Mouse (Mus musculus) heart, embryonic 14.5 days (tissue): ENCODE results near the gene Ubtf. TPM values are rescaled to one million over a fixed set of nuclear protein-coding genes. Genes with fewer than 3 reads are reported as not detected.
A peak's percentile ranks its signal among the peaks of the same experiment; 100 is the strongest.

Source experiments
- ATAC-seq: fragments of 200-750 bp; cut with Nextera tagmentation; 2 replicates; pipeline ENCODE4 v1.8.0; 2017; ENCODE audit warnings: low read depth, moderate TSS enrichment; ENCODE audit not compliant: insufficient number of reproducible peaks, insufficient read depth, low FRiP score
- H3K27ac ChIP-seq, 2 experiments: fragments of 200-500 bp in 1 of 2; fragments of 300-500 bp in 1 of 2; sonication (generic) in 1 of 2; replicated peaks in 1 of 2; 2 replicates each; pipeline ENCODE4 v1.5.1; 2012 to 2014; ENCODE audit warnings: low read depth in 2 of 2, low read length in 2 of 2, control low read depth in 1 of 2, mild to moderate bottlenecking in 1 of 2, mixed read lengths in 1 of 2; ENCODE audit not compliant: control insufficient read depth in 1 of 2, insufficient read depth in 1 of 2
- H3K27me3 ChIP-seq: fragments of 300-500 bp; sonication (generic); 2 replicates; pipeline ENCODE4 v1.6.1; 2014; ENCODE audit warnings: mild to moderate bottlenecking, low read length, control low read depth; ENCODE audit not compliant: control insufficient read depth, insufficient read depth
- H3K36me3 ChIP-seq: fragments of 300-500 bp; sonication (generic); 2 replicates; pipeline ENCODE4 v1.6.1; 2014; ENCODE audit warnings: mild to moderate bottlenecking, control low read depth, low read length, mixed read lengths; ENCODE audit not compliant: control insufficient read depth, insufficient read depth
- H3K4me1 ChIP-seq, 2 experiments: fragments of 200-500 bp in 1 of 2; fragments of 300-500 bp in 1 of 2; sonication (generic) in 1 of 2; 2 replicates each; pipeline ENCODE4 v1.6.1; 2012 to 2014; ENCODE audit warnings: low read length in 2 of 2, control low read depth in 1 of 2, mixed read lengths in 1 of 2; ENCODE audit not compliant: control insufficient read depth in 2 of 2, insufficient read depth in 2 of 2
- H3K4me2 ChIP-seq: fragments of 300-500 bp; sonication (generic); 2 replicates; pipeline ENCODE4 v1.6.1; 2014; ENCODE audit warnings: mild to moderate bottlenecking, low read length
- H3K4me3 ChIP-seq, 2 experiments: fragments of 200-500 bp in 1 of 2; fragments of 300-500 bp in 1 of 2; sonication (generic) in 1 of 2; 2 replicates each; pipeline ENCODE4 v1.5.1; 2012 to 2014; ENCODE audit warnings: low read length in 2 of 2, mild to moderate bottlenecking in 2 of 2, control low read depth in 1 of 2, low read depth in 1 of 2, moderate library complexity in 1 of 2; ENCODE audit not compliant: control insufficient read depth in 1 of 2, insufficient read depth in 1 of 2
- H3K9ac ChIP-seq: fragments of 300-500 bp; sonication (generic); 2 replicates; pipeline ENCODE4 v1.6.1; 2014; ENCODE audit warnings: mild to moderate bottlenecking, low read length
- H3K9me3 ChIP-seq: fragments of 300-500 bp; sonication (generic); 2 replicates; pipeline ENCODE4 v1.6.1; 2016; ENCODE audit warnings: low read length, control low read depth; ENCODE audit not compliant: control insufficient read depth
- WGBS: fragments of 180-500 bp; shearing (Covaris S2); extraction: QIAGEN DNeasy Blood & Tissue Kit; methylation state at CpG from one replicate; pipeline ENCODE4 v1.1.7; 2014; 5-methylcytosine and 5-hydroxymethylcytosine counted together
- polyA plus RNA-seq: library from polyadenylated mRNA; unstranded; fragments of >200 nt; fragmentation: Nextera tagmentation; extraction: Ambion mirVana; gene quantifications from 2 replicates; pipeline ENCODE4 v1.2.1, GENCODE M21; 2014

The Ubtf gene
- polyA plus RNA-seq, 1 experiment from 2014 or later: 53.6 TPM

DNA sequence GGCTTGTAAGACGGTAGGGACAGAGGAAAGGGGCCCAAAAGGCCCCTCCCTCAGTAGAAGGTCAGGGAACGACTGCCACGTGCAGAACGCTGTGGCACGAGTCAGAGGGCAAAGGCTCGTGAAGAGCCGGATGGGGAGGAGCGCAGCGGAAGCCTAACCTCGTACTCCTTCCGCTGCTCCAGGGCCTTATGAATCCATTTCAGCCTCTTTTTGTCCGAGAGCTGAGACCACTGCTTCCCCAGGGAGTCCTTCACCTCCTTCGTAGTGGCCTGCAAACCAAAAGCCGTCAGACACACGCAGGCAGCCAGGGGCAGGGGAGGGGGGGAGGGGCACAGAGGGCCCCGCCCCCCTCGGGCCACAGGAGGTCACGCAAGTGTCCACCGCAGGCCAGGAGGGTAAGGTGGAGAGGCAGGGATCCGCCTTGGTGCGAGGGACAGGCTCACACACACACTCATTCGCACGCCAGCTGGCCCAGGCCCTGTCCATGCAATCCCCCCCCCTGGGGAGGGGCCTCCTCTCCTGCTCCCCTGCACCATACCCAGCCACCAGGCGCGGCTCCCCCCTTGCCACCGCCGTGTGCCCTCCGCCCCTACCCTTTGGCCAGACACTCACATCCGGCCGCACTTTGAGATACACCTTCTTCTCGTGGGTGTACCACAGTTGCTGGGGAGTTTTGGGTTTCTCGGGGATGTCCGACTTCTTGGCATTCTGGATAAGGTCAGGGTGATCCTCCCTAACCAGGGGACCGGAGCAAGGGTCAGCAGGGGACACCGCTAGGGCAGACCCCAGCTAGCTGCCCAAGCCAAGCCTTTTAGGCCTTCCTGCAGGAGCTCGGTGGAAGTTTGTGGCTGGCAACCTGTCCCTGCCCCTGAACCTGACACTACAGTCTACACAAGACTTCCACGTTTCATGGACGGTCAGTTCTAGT lies 8.5 kb downstream of the Ubtf start:
- H3K4me3 ChIP-seq: no peak overlapping the region
- H3K27ac ChIP-seq: no peak overlapping the region
- no peaks in the 10 kb centered on the region for H3K27me3 ChIP-seq
- H3K9me3 ChIP-seq: no peaks in the 10 kb centered on the region
- 52% methylated on average over 37 of the region's 38 CpGs for WGBS
- peak overlapping the region; percentile 21; the same call in 1 of the 2 replicates for H3K9ac ChIP-seq
- ATAC-seq: no peak
- peaks cover 86% of the 10 kb centered on the region for H3K36me3 ChIP-seq
- H3K4me2 ChIP-seq: no peak overlapping the region
- H3K4me1 ChIP-seq: peaks cover 6 to 29% of the 10 kb centered on the region in 2 experiments

DNA sequence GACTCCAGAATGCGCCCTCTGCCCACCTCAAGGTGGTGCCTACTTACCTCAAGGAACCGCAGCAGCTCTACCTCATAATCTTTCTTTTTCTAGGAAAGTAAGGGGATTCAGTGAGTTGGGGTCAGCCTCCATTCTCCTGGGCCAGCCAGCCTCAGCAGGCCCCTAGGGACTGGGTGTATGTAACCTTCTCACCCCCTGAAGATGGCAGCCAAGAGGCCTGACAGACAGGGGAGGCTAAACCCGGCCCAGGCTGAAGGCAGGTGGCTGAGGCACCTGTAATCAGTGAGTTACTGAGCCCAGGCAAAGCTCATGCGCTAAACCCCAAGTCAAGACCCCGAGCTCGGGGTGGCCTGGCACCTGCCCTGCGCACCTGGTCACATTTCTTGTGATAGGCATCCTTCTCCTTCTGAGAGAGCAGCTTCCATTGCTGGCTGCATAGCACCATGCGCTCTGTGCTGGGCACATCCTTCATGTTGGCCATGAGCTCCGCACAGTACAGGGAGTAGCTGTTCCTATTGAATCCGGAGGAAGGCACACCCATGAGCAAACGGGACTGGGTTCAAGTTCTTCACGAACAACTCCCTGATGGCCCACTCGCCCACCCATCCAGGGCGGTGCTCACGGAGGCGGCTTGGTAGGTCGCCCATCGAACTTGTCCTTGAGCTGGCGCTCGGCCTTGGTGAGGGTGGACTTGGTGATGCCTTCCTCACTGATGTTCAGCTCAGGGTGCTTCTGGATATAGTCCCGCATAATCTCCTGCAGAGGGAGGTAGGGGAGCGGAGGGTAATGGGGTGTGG lies 9.5 kb downstream of the Ubtf start:
- H3K4me2 ChIP-seq: peak overlapping the region; percentile 79
- H3K9me3 ChIP-seq: no peaks in the 10 kb centered on the region
- ATAC-seq: no peak
- H3K27ac ChIP-seq: no peak overlapping the region
- H3K9ac ChIP-seq: no peak overlapping the region
- peaks cover 85% of the 10 kb centered on the region for H3K36me3 ChIP-seq
- peak overlapping the region in 1 of 2 experiments; percentile 41; a peak in 1 of 4 replicates for H3K4me3 ChIP-seq
- 90% methylated on average over 22 of the region's 22 CpGs for WGBS
- H3K4me1 ChIP-seq: peaks cover 6 to 20% of the 10 kb centered on the region in 2 experiments; a peak in 3 of 4 replicates
- H3K27me3 ChIP-seq: no peaks in the 10 kb centered on the region

DNA sequence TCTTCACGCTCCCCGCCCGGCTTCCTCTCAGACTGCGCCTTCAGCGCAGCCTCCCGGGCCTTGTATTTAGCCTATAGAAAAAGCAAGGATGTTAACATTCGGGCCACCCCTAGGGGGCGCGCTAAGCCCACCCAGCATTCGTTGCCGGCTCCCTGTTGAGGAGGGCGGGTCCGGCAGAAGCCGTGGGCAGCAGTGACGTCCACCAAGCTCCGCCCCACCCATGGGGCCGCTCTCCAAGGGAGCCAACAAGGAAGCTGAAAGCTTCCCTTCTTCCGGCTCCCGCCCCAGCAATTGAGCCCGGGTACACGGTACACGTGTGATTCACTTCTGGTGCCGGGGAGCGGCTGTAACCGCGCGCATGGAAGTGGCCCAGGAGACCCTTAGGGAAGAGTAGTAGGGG lies 10.6 kb downstream of the Ubtf start:
- peaks cover 74% of the 10 kb centered on the region for H3K36me3 ChIP-seq
- peaks cover 6 to 20% of the 10 kb centered on the region in 2 experiments; a peak in 3 of 4 replicates for H3K4me1 ChIP-seq
- H3K9me3 ChIP-seq: no peaks in the 10 kb centered on the region
- peak overlapping the region; percentile 79 for H3K4me2 ChIP-seq
- 0% methylated on average over 27 of the region's 27 CpGs for WGBS
- peak; percentile 90 for ATAC-seq
- H3K4me3 ChIP-seq: peak overlapping the region; percentile 38 to 41
- H3K9ac ChIP-seq: peak overlapping the region; percentile 64
- peak overlapping the region; percentile 1 to 64; a peak in 2 of 4 replicates for H3K27ac ChIP-seq
- no peaks in the 10 kb centered on the region for H3K27me3 ChIP-seq

DNA sequence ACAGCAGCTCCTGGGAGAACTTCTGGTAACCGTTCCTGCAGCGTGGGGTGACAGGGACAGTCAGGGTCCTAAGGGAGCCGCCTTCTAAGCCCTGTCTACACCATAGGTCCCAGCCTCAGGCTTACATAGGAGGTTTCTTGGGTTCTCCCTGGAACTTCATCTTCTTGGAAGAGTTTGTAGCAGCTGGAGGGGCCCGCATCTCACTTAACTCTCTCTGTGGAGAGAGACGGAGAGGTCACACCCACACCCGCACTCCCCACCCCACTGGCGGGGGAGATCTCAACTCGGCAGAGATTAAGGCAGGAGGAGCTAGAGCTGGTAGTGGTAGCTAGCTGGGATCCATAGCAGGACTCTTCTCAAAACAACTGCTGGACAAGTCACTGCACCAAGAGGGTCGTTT lies 11.4 kb downstream of the Ubtf start:
- no peak overlapping the region for H3K9ac ChIP-seq
- no peak overlapping the region for H3K27ac ChIP-seq
- ATAC-seq: no peak
- WGBS: 78% methylated on average over 9 of the region's 9 CpGs
- no peaks in the 10 kb centered on the region for H3K27me3 ChIP-seq
- peaks cover 66% of the 10 kb centered on the region for H3K36me3 ChIP-seq
- H3K4me3 ChIP-seq: no peak overlapping the region
- H3K4me1 ChIP-seq: peaks cover 6 to 20% of the 10 kb centered on the region in 2 experiments; a peak in 3 of 4 replicates
- no peak overlapping the region for H3K4me2 ChIP-seq
- H3K9me3 ChIP-seq: no peaks in the 10 kb centered on the region

DNA sequence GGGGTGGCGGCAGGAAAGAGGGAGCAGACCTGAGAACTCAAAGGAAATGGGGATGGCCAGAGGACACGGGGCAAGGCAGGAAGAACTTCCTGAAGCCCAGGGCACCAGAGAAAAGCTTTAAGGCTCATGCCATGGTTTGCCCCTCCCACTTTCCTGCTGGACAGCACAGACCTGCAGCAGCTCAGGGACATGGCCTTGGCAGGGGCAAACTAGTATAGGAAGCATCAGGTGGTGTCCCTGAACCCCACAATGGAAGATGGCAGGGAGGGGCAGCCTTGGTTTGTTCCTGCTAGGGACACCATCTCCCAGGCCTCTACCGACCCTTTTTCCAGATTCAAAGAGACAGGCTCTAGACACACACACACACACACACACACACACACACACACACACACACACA lies 14.2 kb downstream of the Ubtf start:
- Histone ChIP-seq H3K4me3 (no peak overlapping the region), H3K9me3 (no peaks in the 10 kb centered on the region), H3K4me1 (peaks cover 6 to 16% of the 10 kb centered on the region in 2 experiments; a peak in 3 of 4 replicates), H3K4me2 (no peak overlapping the region), H3K27me3 (no peaks in the 10 kb centered on the region), H3K27ac (no peak overlapping the region), H3K36me3 (peaks cover 40% of the 10 kb centered on the region), H3K9ac (no peak overlapping the region)
- 58% methylated on average over 3 of the region's 3 CpGs for WGBS
- no peak for ATAC-seq

DNA sequence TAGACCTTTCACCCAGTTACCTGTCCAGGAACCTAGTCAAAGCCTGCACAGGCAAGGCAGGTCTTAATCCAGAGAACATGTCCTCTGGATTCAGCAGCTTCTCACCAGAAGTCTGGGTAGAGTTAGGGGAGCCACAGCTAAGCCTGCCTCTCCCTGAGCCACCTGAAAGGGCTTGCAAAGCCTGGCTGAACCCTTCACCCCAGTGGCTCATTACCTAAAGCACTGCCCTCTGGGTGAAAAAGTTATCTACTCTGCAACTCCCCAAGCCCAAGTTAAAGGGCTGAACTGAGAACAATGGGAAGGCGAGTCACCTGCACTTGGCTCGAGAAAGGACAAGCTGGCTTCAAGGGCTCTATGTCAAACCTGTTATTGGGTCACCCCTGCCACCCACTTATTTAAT lies 15.4 kb downstream of the Ubtf start:
- Histone ChIP-seq H3K9me3 (no peaks in the 10 kb centered on the region), H3K9ac (no peak overlapping the region), H3K36me3 (peaks cover 30% of the 10 kb centered on the region), H3K4me2 (no peak overlapping the region), H3K4me3 (no peak overlapping the region), H3K4me1 (peaks cover under 1 to 4% of the 10 kb centered on the region in 2 experiments; a peak in 2 of 4 replicates), H3K27ac (no peak overlapping the region), H3K27me3 (no peaks in the 10 kb centered on the region)
- ATAC-seq: no peak
- WGBS: 37% methylated on average over 2 of the region's 2 CpGs

DNA sequence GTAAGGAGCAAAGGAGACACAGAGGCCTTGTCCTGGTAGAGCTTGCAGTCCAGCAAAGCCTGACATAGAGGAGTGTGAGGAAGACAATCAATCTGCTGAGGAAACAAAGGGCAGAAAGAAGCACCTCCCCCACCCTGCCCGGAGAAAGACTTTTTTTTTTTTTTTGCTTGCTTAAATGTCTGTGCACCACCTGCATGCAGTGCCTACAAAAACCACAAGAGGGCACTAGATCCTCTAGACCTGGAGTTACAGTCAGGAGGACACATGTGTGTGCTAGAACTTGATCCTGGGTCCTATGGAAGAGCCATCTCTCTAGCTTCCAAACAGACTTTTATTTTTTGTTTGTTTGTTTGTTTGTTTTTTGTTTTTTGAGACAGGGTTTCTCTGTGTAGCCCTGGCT lies 19.7 kb downstream of the Ubtf start:
- H3K27me3 ChIP-seq: no peaks in the 10 kb centered on the region
- no peaks in the 10 kb centered on the region for H3K9me3 ChIP-seq
- no peak overlapping the region for H3K4me2 ChIP-seq
- 27% methylated on average over 1 of the region's 1 CpGs for WGBS
- no peak for ATAC-seq
- no peak overlapping the region for H3K4me3 ChIP-seq
- H3K9ac ChIP-seq: no peak overlapping the region
- H3K27ac ChIP-seq: no peak overlapping the region
- peaks cover 4 to 14% of the 10 kb centered on the region in 2 experiments; a peak in 3 of 4 replicates for H3K4me1 ChIP-seq
- H3K36me3 ChIP-seq: 0 out of 2 replicates have a peak, but pooled peaks cover 1% of the 10 kb centered on the region
